Mouse (Mus musculus) T-helper 17 cell (primary cell): Measurements from ENCODE around the gene Hddc3.

Experiments used
- in situ Hi-C, 2 experiments: fragments of 300-600 bp; cut with MboI, MseI; formaldehyde crosslinking; loops; 1 replicate in 1 of 2; 2 replicates in 1 of 2; pipeline ENCODE4 v1.15.1; 2025; ENCODE audit warnings: high pct_unique_total_duplicates in 2 of 2

Hddc3 gene

DNA sequence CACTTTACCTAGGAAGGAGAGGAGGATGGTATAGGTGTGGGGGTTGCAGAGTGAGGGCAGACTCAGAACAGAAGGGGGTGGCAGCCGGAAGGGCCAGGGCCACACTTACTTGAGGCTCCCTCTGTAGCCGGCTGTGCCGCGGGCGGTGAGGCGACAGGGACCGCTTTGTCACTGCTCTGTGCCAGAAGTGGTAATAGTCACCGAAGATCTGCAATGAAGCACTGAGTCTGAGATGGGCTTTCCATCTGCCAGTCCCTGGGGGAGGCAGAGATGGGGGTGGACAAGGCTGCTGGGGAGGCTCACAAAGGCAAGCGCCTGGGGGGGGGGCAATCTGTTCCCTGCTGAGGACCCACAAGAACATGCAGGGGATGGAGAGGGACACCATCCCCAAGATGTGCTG lies 55.1 kb downstream of the Hddc3 start:
- in situ Hi-C loops = no loop called here

GRCm38 (mm10) chr7:80398654-80399444 lies 55.9 kb downstream of the Hddc3 start:
- in situ Hi-C loops = no loop called here

- in situ Hi-C loops = loop anchor here in 1 of 2 experiments (10.0 kb wide), 1 partner anchor 1535 kb away; no protein-coding TSS in a partner anchor
Observed at GRCm38 (mm10) chr7:80400099-80400498, 57.2 kb downstream of the Hddc3 start.
